Mouse (Mus musculus): ENCODE measurements around the gene Kcnma1.

Kcnma1 gene

DNA sequence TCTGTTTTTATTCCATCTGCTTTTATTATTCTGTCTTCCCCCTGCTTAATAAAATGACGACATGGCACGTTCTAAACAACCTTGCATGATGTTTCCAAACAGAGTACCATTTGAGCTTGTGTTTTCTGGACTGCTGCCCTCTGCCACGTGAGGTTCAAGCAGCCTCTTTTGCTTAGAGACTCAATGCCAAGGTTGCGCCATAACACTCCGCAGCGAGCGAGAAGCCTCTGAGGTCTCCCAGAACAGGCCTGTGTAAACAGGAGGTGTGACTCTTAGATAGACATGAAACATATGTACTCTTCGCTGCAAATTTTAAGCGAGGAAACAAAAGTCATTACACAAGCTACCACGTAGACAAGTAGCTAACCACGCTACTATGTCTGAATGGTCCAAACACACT lies 55.2 kb downstream of the Kcnma1 start:
- DNase-seq: no peak

DNA sequence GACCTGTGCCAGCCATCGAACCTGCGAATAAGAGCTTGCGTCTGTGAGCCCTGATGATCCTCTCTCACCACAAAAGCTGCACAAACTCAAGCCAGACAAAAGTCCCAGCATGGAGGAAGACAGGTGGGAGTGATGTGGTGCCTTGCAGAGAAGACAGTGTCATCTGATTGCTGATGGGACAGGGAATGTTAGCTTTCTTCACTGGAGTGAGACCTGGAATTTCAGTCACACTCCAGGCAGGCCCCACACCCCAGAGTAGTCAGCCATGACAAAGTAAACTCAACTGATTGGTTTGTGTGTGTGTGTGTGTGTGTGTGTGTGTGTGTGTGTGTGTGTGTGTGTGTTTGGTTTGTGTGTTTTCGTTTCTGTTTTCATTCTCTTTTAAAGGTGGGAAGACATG lies 57.0 kb downstream of the Kcnma1 start:
- DNase-seq: no peak

DNA sequence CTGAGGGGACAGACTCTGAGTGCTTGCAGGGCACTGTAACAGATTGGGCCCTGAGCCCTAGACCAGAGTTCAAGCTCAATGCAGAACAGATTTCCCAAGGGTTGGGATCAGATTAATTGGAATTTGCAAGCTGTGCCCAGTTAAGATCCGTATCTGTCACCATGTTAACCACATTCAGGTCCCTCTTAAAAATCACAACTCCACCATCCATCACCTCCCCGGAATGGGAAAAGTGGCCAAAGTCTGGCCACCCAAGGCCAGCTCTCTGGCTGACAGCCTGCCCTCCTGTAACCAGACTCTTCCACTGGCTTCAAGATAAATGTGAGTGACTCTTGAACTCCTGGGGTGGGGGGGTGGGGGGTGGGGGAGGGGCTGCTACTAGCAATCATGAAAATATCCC lies 70.4 kb downstream of the Kcnma1 start:
- DNase-seq: peak; percentile 23

DNA sequence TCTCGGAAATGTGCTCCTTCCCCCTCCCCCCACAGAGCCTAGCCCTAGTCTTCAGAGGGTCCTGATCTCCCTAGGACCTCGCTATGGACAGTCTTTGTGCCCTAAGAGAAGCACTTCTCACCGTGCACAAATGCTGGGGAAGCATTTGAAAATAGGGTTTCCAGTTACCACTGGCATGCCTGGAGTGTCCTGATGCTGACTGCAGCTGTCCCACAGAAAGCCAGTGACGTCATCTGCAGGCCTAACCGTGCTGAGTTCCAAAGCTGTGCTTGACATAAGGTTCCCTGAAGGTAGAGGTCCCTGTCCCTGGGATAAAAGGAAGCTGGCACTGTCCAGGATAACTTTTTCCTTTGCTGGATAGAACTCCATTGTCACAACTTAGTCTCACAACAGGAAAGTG lies 71.1 kb downstream of the Kcnma1 start:
- DNase-seq: no peak

DNA sequence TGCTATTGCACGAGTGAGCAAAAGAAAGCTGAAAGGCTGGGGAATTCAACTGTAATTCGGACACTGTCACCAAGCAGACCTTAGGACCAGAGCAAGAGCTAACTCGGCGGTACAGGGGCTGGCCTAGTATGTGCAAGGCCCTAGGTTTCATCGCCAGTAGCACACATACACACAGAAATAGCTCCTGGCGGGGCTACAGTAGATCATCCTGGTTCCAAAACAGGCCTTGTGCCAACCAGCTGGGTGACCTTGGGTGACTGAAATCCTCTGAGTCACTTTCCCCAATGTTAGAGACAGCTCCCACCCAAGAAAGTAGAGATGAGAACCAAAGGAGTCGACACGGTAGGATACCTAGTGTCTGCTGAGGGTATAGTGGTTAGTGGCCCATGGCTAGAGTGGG lies 72.2 kb downstream of the Kcnma1 start:
- no peak for DNase-seq

DNA sequence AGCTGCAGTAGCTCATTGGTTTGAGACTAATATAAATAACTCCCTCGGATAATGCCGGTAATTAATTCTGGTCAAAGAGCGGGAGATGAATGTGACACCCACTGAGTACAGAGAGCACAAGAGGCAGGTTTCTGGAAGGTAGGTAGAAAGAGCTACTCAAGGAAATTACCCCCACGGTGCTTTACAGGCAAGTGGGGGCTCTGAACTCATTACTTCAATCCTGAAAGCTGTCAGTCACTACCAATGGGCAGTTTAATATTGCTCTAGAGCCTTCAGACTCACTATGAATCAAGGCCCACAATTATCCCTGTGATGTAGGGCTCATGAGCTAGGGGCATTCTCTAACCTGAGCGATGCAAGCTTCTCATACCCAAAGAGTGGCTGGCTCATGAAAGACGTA lies 79.3 kb downstream of the Kcnma1 start:
- no peak for DNase-seq

DNA sequence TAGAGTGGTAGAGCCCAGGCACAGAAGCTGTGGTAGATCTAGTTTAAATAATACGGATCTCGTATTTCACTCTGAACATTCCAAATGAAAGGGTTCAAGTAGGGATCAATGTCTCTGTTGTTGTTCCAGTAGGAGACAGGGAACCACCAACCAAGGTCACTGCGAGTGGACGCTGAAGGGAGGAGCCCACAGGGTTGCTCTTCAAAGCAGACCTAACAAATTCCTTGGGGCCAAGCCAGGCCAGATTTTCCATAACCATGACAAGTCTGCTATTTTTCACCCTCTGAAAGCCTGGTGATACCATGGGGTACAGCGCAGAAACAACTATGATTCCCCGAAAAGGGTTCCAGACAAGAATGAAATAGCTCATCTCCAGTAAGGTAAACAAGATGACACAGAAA lies 82.6 kb downstream of the Kcnma1 start:
- no peak for DNase-seq

DNA sequence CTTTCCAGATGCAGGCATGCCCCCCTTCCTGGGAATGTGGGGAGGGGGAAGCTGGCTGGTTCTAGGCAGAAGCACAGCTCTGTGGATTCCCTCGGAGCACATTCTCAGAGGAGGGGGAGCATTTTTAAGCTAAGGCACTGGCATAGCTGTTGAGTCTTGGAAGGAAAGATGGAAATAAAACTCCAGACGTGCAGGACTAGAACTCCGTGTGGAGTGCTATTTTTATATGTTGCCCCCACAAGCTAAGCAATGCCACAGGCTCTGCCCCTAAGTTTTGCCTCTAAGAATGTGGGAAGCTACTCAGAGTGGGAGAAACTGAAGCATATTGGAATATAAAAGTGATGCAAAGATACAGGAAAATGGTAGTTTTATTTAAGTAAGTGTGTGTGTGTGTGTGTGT lies 85.1 kb downstream of the Kcnma1 start:
- DNase-seq: no peak

DNA sequence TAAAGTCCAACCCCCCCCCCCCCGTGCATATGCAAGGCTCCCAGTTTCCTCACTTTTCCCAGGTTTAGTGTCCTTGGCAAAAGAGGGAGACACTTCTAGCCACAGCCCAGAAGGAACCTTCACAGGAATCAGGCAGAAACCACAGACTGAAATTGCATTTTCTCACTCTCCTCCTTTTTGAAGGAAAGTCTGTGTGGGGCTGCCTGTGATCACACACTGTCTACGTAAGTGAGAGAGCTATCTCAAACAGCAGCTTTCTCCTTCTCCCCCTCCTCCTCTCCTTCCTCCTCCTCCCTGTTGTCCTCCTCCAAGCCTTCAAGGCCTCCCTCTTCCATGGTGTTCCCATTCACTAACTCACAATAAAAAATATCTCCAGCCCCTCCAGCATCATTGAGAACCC lies 90.9 kb downstream of the Kcnma1 start:
- no peak for DNase-seq

DNA sequence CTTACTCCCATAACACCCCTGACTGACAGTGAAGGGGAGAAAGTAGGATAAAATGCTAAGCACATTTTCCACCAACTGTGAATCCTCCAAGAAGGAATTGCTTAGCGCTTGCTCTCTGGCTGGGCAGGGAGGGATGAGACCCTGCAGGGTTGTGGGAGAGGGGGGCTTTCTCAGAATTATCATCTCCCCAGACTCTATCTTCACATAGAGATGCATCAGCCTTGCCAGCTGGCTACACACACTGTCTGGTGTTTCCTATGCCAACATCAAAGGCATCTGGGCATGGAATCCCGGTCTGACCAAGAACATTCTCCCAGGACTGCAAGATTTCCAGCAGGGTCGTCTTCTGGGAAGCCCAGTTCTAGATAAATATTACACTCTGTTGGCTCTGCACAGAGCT lies 91.5 kb downstream of the Kcnma1 start:
- DNase-seq: no peak

DNA sequence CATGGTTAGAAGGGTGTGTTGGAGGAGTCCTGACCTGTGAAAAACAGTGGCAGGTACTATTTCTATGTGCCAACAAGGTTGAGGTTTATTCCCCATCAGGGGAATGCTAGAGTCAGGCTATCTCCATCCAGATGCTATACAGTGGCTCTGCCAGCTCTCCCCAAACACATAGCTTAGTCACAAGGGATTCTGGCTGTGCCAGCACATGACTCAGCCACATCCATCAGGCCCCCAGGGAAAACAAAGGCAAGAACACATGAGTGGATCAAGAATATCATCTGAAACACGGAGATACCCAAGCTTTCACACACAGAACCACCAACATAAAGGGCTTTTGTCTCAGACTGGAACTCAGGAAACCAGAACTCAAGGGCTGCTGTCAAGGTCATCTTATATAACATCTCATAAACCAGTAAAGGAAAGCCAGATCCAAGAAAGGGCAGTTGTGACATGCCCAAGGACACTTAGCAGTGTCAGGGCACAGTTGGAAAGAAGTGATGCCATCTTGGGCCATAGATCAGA lies 103.1 kb downstream of the Kcnma1 start:
- DNase-seq: no peak

DNA sequence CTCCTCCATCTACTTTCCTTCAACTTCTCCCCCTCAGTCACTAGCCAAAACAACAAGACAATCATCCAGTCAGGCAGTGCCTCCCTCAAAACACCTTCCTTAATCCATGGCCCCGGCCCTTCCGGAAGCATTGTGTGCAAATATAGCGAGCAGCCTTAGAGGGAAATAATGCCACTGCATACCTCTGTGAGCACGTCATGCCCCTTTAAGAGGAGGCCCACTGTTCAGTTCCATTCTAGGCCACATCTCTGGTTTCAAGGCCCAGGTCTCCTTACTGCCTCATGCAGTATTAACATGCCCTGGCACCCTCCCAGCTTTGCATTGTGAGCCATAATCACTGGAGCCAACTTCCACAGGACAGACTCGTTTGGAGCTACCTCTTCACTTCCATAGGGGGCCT lies 105.7 kb downstream of the Kcnma1 start:
- DNase-seq: no peak

DNA sequence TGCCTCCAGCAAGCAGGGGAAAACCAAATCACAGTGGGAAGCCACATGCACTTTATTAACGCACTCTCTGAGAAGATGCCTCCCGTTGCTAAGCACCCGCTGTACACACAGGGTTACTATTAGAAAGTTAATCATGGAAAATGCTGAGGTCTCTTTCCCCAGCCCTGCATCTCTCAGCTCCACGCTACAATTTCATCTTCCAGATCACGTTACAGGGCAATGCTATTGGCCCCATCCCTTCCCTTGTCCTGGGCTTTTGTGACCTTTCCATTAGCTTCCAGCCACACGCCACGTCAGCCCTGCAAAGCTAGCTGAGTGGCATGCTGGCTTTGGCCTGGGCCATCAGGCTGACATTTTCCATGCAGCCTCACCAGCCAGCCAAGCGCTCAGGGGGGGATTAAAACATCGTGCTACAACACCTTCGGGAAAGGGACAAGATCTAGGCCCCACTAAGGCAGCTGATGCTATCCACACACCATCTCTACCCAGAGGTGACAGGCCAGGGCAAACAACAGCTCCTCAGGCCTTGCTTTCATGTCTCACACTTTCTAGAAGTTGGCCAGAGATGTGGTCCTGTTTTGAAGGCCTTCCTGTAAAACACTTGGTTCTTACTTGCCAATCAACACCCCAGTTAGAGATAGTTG lies 111.5 kb downstream of the Kcnma1 start:
- no peak for DNase-seq

DNA sequence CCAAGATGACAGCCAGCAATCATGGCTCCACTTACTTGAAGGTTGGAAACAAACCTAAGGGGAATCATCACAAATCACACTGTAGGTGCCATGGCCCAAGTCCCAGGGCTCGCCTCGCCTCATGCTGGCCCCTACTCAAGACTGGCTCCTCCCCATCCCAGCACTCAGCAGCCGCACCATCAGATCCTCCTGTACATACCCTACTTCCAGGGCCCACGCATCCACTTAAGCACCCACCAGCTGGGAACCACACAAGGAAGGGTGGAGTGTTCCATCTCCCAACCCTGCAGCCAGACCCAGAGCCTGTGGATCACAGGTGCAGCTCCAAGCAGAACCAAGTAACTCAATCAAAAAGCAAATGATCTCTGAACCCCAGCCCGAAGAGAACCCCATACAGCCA lies 114.8 kb downstream of the Kcnma1 start:
- no peak for DNase-seq

DNA sequence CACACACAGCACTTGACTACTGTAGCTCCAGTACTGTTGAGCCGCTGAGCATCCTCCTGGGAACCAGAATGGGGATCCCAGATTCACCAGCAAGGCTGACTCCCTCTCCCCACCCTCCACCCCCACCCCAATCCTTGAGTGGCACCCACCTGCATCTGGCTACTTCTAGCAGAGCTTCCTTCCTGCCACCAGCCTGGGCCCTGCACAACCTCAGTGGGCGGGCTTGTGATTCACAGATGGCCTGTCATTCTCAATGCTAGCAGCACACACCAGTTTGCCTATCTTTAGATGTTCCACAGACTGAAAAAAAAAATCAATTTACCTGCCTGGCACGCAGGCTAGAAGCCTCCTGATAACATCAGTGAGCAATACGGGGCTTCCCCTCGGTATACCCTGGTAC lies 116.5 kb downstream of the Kcnma1 start:
- DNase-seq: no peak

DNA sequence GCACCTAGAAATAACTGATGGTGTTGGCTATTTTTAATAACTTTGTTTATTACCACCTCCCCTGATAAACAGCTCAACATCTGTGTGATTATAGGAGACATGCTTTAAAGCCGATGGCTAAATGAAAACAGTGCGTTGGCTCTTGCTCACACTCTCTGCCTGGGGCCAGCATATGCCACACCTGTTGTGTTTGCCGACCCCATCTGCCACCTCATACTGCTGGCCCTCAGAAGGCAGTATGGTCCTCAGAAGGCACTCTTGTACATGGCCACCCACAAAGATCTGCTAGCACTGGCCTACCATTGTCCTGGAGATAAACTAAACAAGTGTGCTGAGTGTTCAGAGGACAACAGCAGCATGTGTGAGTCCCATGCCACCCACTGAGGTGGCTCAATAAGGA lies 118.3 kb downstream of the Kcnma1 start:
- DNase-seq: no peak

DNA sequence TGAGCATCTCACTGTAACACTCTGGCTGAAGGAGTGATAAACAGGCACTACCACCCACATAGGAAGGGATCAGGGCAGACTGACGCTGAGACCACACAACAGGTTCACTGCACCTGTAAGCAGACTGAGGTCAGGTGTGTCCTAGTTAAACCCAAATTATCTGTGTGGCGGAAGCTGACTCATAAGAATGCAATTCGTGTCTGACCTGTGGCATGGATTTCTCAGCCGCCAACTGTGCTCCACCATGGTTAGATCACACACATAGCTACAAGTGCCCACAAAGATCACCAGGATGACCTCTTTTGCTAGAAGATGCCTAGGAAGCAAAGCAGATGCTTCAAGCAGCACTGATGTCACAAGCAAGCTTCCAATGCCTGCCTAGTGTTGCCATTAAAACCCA lies 128.2 kb downstream of the Kcnma1 start:
- no peak for DNase-seq

DNA sequence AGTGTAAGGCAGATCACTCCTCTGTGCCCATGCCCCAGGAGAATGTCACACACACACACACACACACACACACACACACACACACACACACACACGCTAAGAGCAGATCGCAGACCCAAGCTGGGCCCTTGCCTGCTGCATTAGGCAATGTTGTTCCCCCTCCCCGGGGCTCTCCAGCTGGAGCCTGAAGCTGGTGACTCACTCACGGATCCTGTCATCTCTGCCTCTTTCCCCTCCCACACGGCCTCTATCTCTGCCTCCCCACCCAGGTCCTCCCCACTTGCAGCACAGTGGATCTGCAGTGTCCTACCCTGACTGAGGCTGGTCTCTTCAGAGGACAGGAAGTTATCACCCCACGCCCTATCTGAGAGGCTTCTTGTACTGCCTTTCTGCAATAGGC lies 128.8 kb downstream of the Kcnma1 start:
- DNase-seq: no peak

DNA sequence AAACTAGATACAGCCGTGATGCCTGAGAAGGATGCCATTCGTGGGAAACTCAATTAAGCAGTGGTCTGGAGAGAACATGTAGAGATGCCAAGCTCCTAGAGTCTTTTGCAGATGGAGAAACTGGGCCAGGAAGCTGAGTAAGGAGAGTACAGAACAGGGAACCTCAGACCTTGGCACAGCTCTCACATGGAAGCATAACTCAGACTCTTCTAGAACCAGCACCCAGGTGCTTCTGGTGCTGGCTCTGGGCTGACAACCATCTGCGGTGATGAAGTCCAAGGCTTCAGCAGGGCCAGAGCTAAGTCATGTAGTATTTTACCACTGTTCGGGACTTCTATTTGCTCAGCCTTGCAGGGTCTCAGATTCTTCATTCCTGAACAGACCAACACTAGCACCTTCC lies 129.2 kb downstream of the Kcnma1 start:
- no peak for DNase-seq

DNA sequence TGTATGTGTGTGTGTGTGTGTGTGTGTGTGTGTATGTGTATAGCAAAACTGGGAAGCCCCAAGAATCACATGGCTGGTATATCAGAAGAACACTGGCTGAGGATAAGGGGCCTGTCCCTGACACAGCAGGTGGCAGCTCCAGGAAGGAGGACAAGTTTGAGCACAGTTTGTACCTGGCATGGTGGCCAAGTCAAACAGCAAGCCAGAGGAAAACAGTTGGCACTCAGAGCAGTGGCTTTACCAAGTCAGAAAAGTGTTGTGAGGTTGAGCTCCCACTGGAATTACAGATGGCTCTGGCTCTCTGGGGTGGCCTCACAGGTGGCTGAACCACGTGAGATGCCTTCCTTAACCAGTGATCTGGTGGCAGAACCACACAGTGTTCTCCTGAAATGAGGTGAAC lies 132.3 kb downstream of the Kcnma1 start:
- DNase-seq: no peak

DNA sequence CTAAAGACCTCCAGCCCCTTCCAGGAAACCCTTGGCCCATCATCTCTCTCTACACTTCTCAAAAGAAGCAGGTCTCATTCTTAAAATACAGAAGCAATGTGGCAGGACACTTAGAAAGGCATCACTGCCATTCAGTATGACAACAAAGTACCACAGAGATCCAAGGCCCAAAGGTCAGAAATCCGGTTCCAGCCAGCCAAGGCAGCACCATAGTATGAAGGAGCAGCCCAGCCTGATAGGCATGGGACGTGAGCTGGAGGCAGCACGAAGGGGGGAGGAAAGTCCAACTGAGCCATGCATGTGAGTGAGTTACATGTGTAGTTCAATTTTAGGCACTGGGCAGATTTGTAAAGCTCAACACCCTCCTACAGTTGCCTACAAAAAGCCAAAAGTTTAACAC lies 135.0 kb downstream of the Kcnma1 start:
- DNase-seq: peak; percentile 62

DNA sequence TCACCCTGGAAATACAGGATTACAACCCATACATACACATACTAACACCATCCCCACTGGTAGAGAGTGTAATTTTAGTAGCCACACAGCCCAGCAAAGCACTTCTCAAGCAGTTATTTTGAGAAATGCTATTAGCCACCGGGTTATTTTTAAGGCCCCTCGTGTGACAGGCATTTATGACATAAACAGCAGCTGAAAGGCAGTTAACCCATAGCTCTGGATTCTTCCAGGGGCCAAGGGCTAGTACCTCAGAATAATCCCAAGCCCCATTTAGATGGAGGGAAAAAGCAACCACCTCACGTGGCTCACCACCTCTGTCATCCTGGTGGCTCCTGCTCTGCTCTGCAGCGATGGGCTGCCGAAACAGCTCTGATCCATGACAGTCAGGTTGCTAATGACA lies 136.7 kb downstream of the Kcnma1 start:
- DNase-seq: no peak

DNA sequence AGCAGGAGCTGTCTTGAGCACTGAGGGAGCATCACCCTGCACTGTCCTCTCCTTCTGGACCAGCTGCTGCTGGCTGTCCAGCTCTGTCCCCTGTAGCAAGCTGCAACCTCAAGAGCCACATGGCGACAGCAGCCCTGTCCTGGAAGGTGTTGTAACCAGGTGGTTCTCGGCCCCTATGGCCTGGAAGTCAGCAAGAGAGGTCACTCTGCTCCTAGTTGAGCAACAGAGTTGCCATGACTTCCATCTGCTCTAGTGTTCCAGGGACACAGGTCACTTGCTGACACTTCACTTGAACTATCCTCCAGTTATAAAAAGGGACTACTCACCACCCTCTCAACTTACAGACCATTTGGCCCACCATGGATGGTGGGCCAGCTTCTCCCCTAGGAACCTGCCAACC lies 139.7 kb downstream of the Kcnma1 start:
- DNase-seq: no peak

DNA sequence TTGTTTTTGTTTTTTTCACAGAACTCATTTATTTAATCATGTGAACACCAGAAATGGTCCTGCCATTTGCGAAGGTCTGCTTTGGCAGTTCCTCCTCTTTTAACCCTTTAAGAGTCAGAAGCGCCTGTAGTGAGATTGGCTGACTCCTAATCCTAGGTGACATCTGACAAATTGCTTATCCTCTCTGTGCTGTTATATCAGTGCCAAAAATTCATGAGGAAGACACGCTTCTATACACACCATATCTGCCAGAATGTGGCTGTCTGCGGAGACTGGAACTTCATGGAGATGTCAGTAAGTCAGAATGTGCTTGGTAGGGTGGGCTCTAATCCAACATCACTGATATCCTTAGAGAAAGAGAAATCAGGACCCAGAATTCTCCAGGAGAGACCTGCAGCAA lies 157.3 kb downstream of the Kcnma1 start:
- DNase-seq: no peak

DNA sequence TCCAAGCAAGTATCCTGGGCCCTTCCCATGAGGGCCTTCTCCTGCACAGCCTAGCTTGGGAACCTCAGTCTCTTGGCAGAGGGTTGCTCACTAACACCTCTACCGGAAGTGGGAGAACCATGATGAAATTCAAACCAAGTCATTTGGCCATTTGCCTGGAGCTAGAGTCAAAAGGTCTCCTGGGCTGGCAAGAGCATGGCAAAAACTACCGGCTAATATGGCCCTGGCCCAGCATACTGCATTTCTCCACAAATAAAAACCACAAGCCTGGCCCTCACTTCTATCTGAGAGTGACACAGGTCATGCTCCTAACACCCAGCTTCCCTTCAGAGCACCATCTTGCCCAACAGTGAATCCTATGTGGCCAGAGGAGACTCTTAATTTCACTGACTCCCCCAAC lies 159.3 kb downstream of the Kcnma1 start:
- DNase-seq: peak; percentile 70

Data from kidney, adult 9 months (tissue).